Mouse (Mus musculus): ENCODE data around the gene Olfr433. TPM values are rescaled to one million over a fixed set of nuclear protein-coding genes. Genes with fewer than 3 reads are reported as not detected.
"Not testable (repeated sequence)": the region's sequence is repeated elsewhere in the genome, so short reads cannot be mapped to it uniquely, and the experiment has no call there.

Gene Olfr433
- total and polyA plus RNA-seq, 2 experiments from 2014 or later: not detected

- no peak for TF ChIP-seq CTCF (IDR thresholded peaks at IDR 0.05; ENCODE audit: low read depth)
- ATAC-seq: no peak
- H3K9me3 ChIP-seq (ENCODE audit: low read length): no peaks in the 10 kb centered on the region
Observed at GRCm38 (mm10) chr1:174044431-174044830, 3.9 kb downstream of the Olfr433 start.

GRCm38 (mm10) chr1:174048227-174048626, 7.7 kb downstream of the Olfr433 start:
- DNase-seq; H3K4me3 ChIP-seq (ENCODE audit: low read depth, low read length); H3K9me3 ChIP-seq (ENCODE audit: low read length); H3K4me2 ChIP-seq (ENCODE audit: low read depth); H3K9ac ChIP-seq; H3K4me1 ChIP-seq (ENCODE audit: insufficient read depth); H3K27me3 ChIP-seq (ENCODE audit: insufficient read depth, low read length); ATAC-seq; H3K36me3 ChIP-seq (ENCODE audit: insufficient read depth); H3K27ac ChIP-seq (ENCODE audit: low read depth, low read length): not testable (repeated sequence)
- 90% methylated on average over 6 of the region's 6 CpGs for WGBS

More at GRCm38 (mm10) chr1:174044431-174044830, 3.9 kb downstream of the Olfr433 start:
- no peak overlapping the region for H3K27ac ChIP-seq (ENCODE audit: low read depth, low read length)
- 81% methylated on average over 2 of the region's 2 CpGs for WGBS
- no peaks in the 10 kb centered on the region for H3K4me1 ChIP-seq (ENCODE audit: insufficient read depth)
- no peaks in the 10 kb centered on the region for H3K27me3 ChIP-seq (ENCODE audit: insufficient read depth, low read length)
- no peak for DNase-seq
- H3K4me3 ChIP-seq (ENCODE audit: low read depth, low read length): no peak overlapping the region
- H3K4me2 ChIP-seq (ENCODE audit: low read depth): no peak overlapping the region
- H3K9ac ChIP-seq: no peak overlapping the region
- H3K36me3 ChIP-seq (ENCODE audit: insufficient read depth): no peaks in the 10 kb centered on the region

GRCm38 (mm10) chr1:174048893-174049292, 8.4 kb downstream of the Olfr433 start, which contains the start of gene Olfr432:
Gene Olfr432, plus strand, starts transcription at chr1:174049205.
- Histone ChIP-seq H3K27ac (ENCODE audit: low read depth, low read length) (no peak within 1 kb of the TSS), H3K9me3 (ENCODE audit: low read length) (no peaks in the 10 kb centered on the region), H3K4me1 (ENCODE audit: insufficient read depth) (no peaks in the 10 kb centered on the region), H3K27me3 (ENCODE audit: insufficient read depth, low read length) (no peaks in the 10 kb centered on the region), H3K4me3 (ENCODE audit: low read depth, low read length) (no peak within 1 kb of the TSS), H3K9ac (no peak within 1 kb of the TSS), H3K36me3 (ENCODE audit: insufficient read depth) (no peaks in the 10 kb centered on the region), H3K4me2 (ENCODE audit: low read depth) (no peak within 1 kb of the TSS)
- no peak for DNase-seq
- no peak for TF ChIP-seq CTCF (IDR thresholded peaks at IDR 0.05; ENCODE audit: low read depth)
- WGBS: 74% methylated on average over 2 of the region's 2 CpGs
- no peak for ATAC-seq

- not testable (repeated sequence) for ATAC-seq; H3K4me1 ChIP-seq (ENCODE audit: insufficient read depth); H3K27me3 ChIP-seq (ENCODE audit: insufficient read depth, low read length); H3K9me3 ChIP-seq (ENCODE audit: low read length); H3K4me2 ChIP-seq (ENCODE audit: low read depth); H3K27ac ChIP-seq (ENCODE audit: low read depth, low read length); H3K36me3 ChIP-seq (ENCODE audit: insufficient read depth); H3K9ac ChIP-seq; DNase-seq; H3K4me3 ChIP-seq (ENCODE audit: low read depth, low read length)
- WGBS: 84% methylated on average over 4 of the region's 4 CpGs
Observed at GRCm38 (mm10) chr1:174049357-174049756, 8.9 kb downstream of the Olfr433 start.

- 94% methylated on average over 4 of the region's 4 CpGs for WGBS
- no peaks in the 10 kb centered on the region for H3K9me3 ChIP-seq (ENCODE audit: low read length)
- H3K4me2 ChIP-seq (ENCODE audit: low read depth): no peak overlapping the region
- no peak overlapping the region for H3K4me3 ChIP-seq (ENCODE audit: low read depth, low read length)
- no peak for ATAC-seq
- no peak overlapping the region for H3K27ac ChIP-seq (ENCODE audit: low read depth, low read length)
- no peaks in the 10 kb centered on the region for H3K36me3 ChIP-seq (ENCODE audit: insufficient read depth)
- no peak for DNase-seq
- no peaks in the 10 kb centered on the region for H3K27me3 ChIP-seq (ENCODE audit: insufficient read depth, low read length)
- no peak overlapping the region for H3K9ac ChIP-seq
- no peaks in the 10 kb centered on the region for H3K4me1 ChIP-seq (ENCODE audit: insufficient read depth)
- no peak for TF ChIP-seq CTCF (IDR thresholded peaks at IDR 0.05; ENCODE audit: low read depth)
Observed at GRCm38 (mm10) chr1:174050532-174050931, 10.0 kb downstream of the Olfr433 start.

- 91% methylated on average over 4 of the region's 4 CpGs for WGBS
- Histone ChIP-seq H3K4me1 (ENCODE audit: insufficient read depth) (no peaks in the 10 kb centered on the region), H3K4me2 (ENCODE audit: low read depth) (no peak overlapping the region), H3K36me3 (ENCODE audit: insufficient read depth) (no peaks in the 10 kb centered on the region), H3K27me3 (ENCODE audit: insufficient read depth, low read length) (no peaks in the 10 kb centered on the region), H3K9ac (no peak overlapping the region), H3K27ac (ENCODE audit: low read depth, low read length) (no peak overlapping the region), H3K9me3 (ENCODE audit: low read length) (no peaks in the 10 kb centered on the region), H3K4me3 (ENCODE audit: low read depth, low read length) (no peak overlapping the region)
- ATAC-seq: no peak
- TF ChIP-seq CTCF (IDR thresholded peaks at IDR 0.05; ENCODE audit: low read depth): no peak
- no peak for DNase-seq
Observed at GRCm38 (mm10) chr1:174051515-174051914, 11.0 kb downstream of the Olfr433 start.

GRCm38 (mm10) chr1:174051931-174052536, 11.5 kb downstream of the Olfr433 start:
- WGBS: 86% methylated on average over 5 of the region's 5 CpGs
- Histone ChIP-seq H3K4me2 (ENCODE audit: low read depth) (no peak overlapping the region), H3K27ac (ENCODE audit: low read depth, low read length) (no peak overlapping the region), H3K9ac (no peak overlapping the region), H3K27me3 (ENCODE audit: insufficient read depth, low read length) (no peaks in the 10 kb centered on the region), H3K4me1 (ENCODE audit: insufficient read depth) (no peaks in the 10 kb centered on the region), H3K4me3 (ENCODE audit: low read depth, low read length) (no peak overlapping the region), H3K9me3 (ENCODE audit: low read length) (no peaks in the 10 kb centered on the region), H3K36me3 (ENCODE audit: insufficient read depth) (no peaks in the 10 kb centered on the region)
- DNase-seq: no peak
- TF ChIP-seq CTCF (IDR thresholded peaks at IDR 0.05; ENCODE audit: low read depth): no peak
- no peak for ATAC-seq

Measured in forebrain, postnatal 0 days (tissue).